Mouse (Mus musculus): ENCODE measurements around the gene Zfp59. TPM values are rescaled to one million over a fixed set of nuclear protein-coding genes. Genes with fewer than 3 reads are reported as not detected.
A peak's percentile ranks its signal among the peaks of the same experiment; 100 is the strongest.

The Zfp59 gene
- total and polyA plus RNA-seq, 3 experiments = 4.6 to 6.9 TPM; not detected in 1

DNA sequence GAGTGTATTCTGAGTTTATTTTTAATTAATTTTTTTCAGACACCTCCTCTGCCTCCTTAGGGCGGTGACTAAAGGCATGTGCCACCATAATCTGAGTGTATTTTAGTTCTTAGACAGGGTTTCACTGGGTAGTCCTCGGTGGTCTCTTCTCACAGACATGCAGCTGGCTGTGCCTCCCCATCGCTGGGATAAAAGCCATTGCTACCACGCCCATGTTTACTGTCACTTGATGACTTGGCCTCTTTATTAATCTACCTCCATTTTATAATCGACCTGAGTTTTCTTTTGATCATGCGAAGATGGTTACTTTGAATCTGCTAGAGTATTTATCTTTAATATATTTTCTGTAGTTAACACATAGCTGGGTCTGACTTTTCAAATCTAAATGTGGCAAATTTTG is 511 bp upstream of the Zfp59 start:
- Histone ChIP-seq H3K36me3 (ENCODE audit: control insufficient read depth in 1 of 2, insufficient read depth in 2 of 2, low read length in 2 of 2) (peaks cover 0 to 3% of the 10 kb centered on the region in 2 experiments; a peak in 2 of 4 replicates), H3K79me2 (ENCODE audit: control insufficient read depth, insufficient read depth, low read length, poor library complexity) (no peaks in the 10 kb centered on the region; the same call in 1 of the 2 replicates), H3K27me3 (ENCODE audit: control insufficient read depth in 1 of 2, insufficient read depth in 2 of 2, low read length in 2 of 2) (no peaks in the 10 kb centered on the region), H3K4me1 (ENCODE audit: control insufficient read depth in 1 of 2, insufficient read depth in 2 of 2, low read length in 2 of 2) (peaks cover 3 to 6% of the 10 kb centered on the region in 2 experiments; a peak in 3 of 4 replicates), H3K27ac (ENCODE audit: control insufficient read depth, low read depth, low read length) (peak overlapping the region; percentile 81), H3K9ac (ENCODE audit: control insufficient read depth, low read depth, low read length, poor library complexity, severe bottlenecking) (peak overlapping the region; percentile 84), H3K4me3 (ENCODE audit: control insufficient read depth in 1 of 2, insufficient read depth in 1 of 2, low read depth in 2 of 2, low read length in 2 of 2) (peak overlapping the region; percentile 74 to 95), H3K9me3 (replicated peaks; ENCODE audit: insufficient read depth, low read length) (no peaks in the 10 kb centered on the region)
- TF ChIP-seq NELFE (IDR thresholded peaks at IDR 0.05; ENCODE audit: low read depth, low read length) (no peak), E2F4 (IDR thresholded peaks at IDR 0.05; ENCODE audit: borderline replicate concordance, low read depth, low read length) (0 out of 2 replicates have a peak, but pooled peaks have one; percentile 25)
- peak; percentile 50 for DNase-seq (ENCODE audit: low read depth, low spot score)

DNA sequence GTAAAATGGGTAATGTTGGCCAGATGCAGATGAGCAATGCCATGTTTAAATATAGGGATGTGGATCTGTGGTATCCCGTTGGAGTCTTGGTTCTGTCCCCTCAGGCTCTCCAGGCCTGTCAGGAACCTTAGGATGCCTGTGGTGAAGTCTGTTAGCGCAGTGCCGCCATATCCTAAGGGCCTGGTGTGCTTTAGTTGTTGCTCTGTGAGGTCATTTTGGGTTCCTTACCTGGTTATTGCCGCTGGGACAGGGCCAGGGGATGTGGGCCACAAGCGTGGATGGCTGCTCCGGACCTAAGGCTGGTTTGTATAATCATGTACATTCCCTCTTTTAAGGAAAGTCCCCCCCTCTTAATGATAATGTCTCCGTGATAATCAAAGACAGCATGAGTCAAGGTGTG is 1.2 kb downstream of the Zfp59 start:
- Histone ChIP-seq H3K27me3 (ENCODE audit: control insufficient read depth in 1 of 2, insufficient read depth in 2 of 2, low read length in 2 of 2) (no peaks in the 10 kb centered on the region), H3K4me1 (ENCODE audit: control insufficient read depth in 1 of 2, insufficient read depth in 2 of 2, low read length in 2 of 2) (peaks cover 3 to 6% of the 10 kb centered on the region in 2 experiments; a peak in 3 of 4 replicates), H3K27ac (ENCODE audit: control insufficient read depth, low read depth, low read length) (no peak overlapping the region), H3K36me3 (ENCODE audit: control insufficient read depth in 1 of 2, insufficient read depth in 2 of 2, low read length in 2 of 2) (peaks cover 0 to 3% of the 10 kb centered on the region in 2 experiments; a peak in 2 of 4 replicates), H3K9ac (ENCODE audit: control insufficient read depth, low read depth, low read length, poor library complexity, severe bottlenecking) (no peak overlapping the region), H3K4me3 (ENCODE audit: control insufficient read depth in 1 of 2, insufficient read depth in 1 of 2, low read depth in 2 of 2, low read length in 2 of 2) (peak overlapping the region in 1 of 2 experiments; percentile 74; a peak in 1 of 4 replicates), H3K79me2 (ENCODE audit: control insufficient read depth, insufficient read depth, low read length, poor library complexity) (no peaks in the 10 kb centered on the region; the same call in 1 of the 2 replicates), H3K9me3 (replicated peaks; ENCODE audit: insufficient read depth, low read length) (no peaks in the 10 kb centered on the region)
- DNase-seq (ENCODE audit: low read depth, low spot score) = no peak
- TF ChIP-seq EP300 (IDR thresholded peaks at IDR 0.05; ENCODE audit: low read depth in 1 of 2, low read length in 2 of 2) = no peak
- TF ChIP-seq POLR2A (IDR thresholded peaks at IDR 0.05; ENCODE audit: control insufficient read depth in 1 of 2, insufficient read depth in 1 of 2, low read depth in 1 of 2, low read length in 2 of 2, poor library complexity in 1 of 2) = no peak
- TF ChIP-seq TAL1 (IDR thresholded peaks at IDR 0.05; ENCODE audit: low read length) = no peak
- TF ChIP-seq GABPA (IDR thresholded peaks at IDR 0.05; ENCODE audit: low read depth, low read length) = no peak
- no peak for TF ChIP-seq MAX (IDR thresholded peaks at IDR 0.05; ENCODE audit: low read length)
- no peak for TF ChIP-seq MXI1 (IDR thresholded peaks at IDR 0.05; ENCODE audit: low read depth, low read length)
- no peak for TF ChIP-seq MAFK (IDR thresholded peaks at IDR 0.05; ENCODE audit: borderline replicate concordance, low read depth, low read length)
- TF ChIP-seq NELFE (IDR thresholded peaks at IDR 0.05; ENCODE audit: low read depth, low read length) = no peak
- TF ChIP-seq E2F4 (IDR thresholded peaks at IDR 0.05; ENCODE audit: borderline replicate concordance, low read depth, low read length) = no peak
- no peak for TF ChIP-seq CTCF (IDR thresholded peaks at IDR 0.05 in 2 of 3, conservative IDR thresholded peaks at IDR 0.05 in 1 of 3; ENCODE audit: control insufficient read depth in 1 of 3, insufficient read depth in 1 of 3, low read depth in 2 of 3, low read length in 3 of 3, poor library complexity in 1 of 3, severe bottlenecking in 1 of 3)
- TF ChIP-seq ELF1 (IDR thresholded peaks at IDR 0.05; ENCODE audit: low read depth, low read length) = no peak
- no peak for TF ChIP-seq POLR2AphosphoS2 (IDR thresholded peaks at IDR 0.05; ENCODE audit: low read length)
- no peak for TF ChIP-seq MAZ (IDR thresholded peaks at IDR 0.05; ENCODE audit: low read depth, low read length)
- no peak for TF ChIP-seq ETS1 (IDR thresholded peaks at IDR 0.05; ENCODE audit: low read depth, low read length)
- TF ChIP-seq SIN3A (IDR thresholded peaks at IDR 0.05; ENCODE audit: low read length) = no peak
- no peak for TF ChIP-seq SMC3 (IDR thresholded peaks at IDR 0.05; ENCODE audit: low read depth, low read length)
- no peak for TF ChIP-seq MEF2A (IDR thresholded peaks at IDR 0.05; ENCODE audit: extremely low read depth, insufficient replicate concordance, low read depth, low read length, poor library complexity, severe bottlenecking)

All from MEL (cell line).